Mouse (Mus musculus) liver, postnatal 0 days (tissue): Measurements from ENCODE around the gene Abcc9. TPM values are rescaled to one million over a fixed set of nuclear protein-coding genes. Genes with fewer than 3 reads are reported as not detected.

ENCODE experiments used
- ATAC-seq: fragments of 200-750 bp; cut with Nextera tagmentation; 2 replicates; pipeline ENCODE4 v1.8.0; 2017; ENCODE audit warnings: mild to moderate bottlenecking, moderate library complexity
- DNase-seq: peaks from one replicate; pipeline ENCODE4 v3.0.0-alpha.2; 2016
- H3K27ac ChIP-seq: fragments of 300-500 bp; sonication (generic); 2 replicates; pipeline ENCODE4 v1.5.1; 2014; ENCODE audit warnings: antibody characterized with exemption, moderate library complexity, mild to moderate bottlenecking, low read depth
- H3K27me3 ChIP-seq: fragments of 300-500 bp; sonication (generic); 2 replicates; pipeline ENCODE4 v1.6.1; 2014; ENCODE audit warnings: low read length, control low read depth, mixed read lengths; ENCODE audit not compliant: insufficient read depth
- H3K36me3 ChIP-seq: fragments of 300-500 bp; sonication (generic); replicated peaks from 2 replicates; pipeline ENCODE4 v1.6.1; 2014; ENCODE audit warnings: mild to moderate bottlenecking, control low read depth, low read length, moderate library complexity, mixed read lengths; ENCODE audit not compliant: insufficient read depth
- H3K4me1 ChIP-seq: fragments of 300-500 bp; sonication (generic); 2 replicates; pipeline ENCODE4 v1.6.1; 2014; ENCODE audit warnings: antibody characterized with exemption, mild to moderate bottlenecking, control low read depth; ENCODE audit not compliant: insufficient read depth
- H3K4me2 ChIP-seq: fragments of 300-500 bp; sonication (generic); 2 replicates; pipeline ENCODE4 v1.6.1; 2014; ENCODE audit warnings: low read depth, mild to moderate bottlenecking, low read length, moderate library complexity, mixed read lengths
- H3K4me3 ChIP-seq: fragments of 300-500 bp; sonication (generic); 2 replicates; pipeline ENCODE4 v1.5.1; 2014; ENCODE audit warnings: low read depth, low read length
- H3K9ac ChIP-seq: fragments of 300-500 bp; sonication (generic); replicated peaks from 2 replicates; pipeline ENCODE4 v1.6.1; 2014; ENCODE audit warnings: mild to moderate bottlenecking, moderate library complexity
- H3K9me3 ChIP-seq: fragments of 300-500 bp; sonication (generic); 2 replicates; pipeline ENCODE4 v1.6.1; 2016; ENCODE audit warnings: mild to moderate bottlenecking, control low read depth, low read length, mixed read lengths
- CTCF ChIP-seq: sonication (generic); IDR thresholded peaks from 2 replicates; pipeline ENCODE4 v1.5.1; 2016; ENCODE audit warnings: antibody characterized with exemption, low read depth
- EP300 ChIP-seq: IDR thresholded peaks from 2 replicates; pipeline ENCODE4 v1.6.1; 2016; ENCODE audit warnings: antibody characterized with exemption, low read depth, mild to moderate bottlenecking
- WGBS: fragments of 180-500 bp; shearing (Covaris S2); extraction: QIAGEN DNeasy Blood & Tissue Kit; methylation state at CpG from one replicate; pipeline ENCODE4 v1.1.7; 2014; ENCODE audit not compliant: insufficient replicate concordance; 5-methylcytosine and 5-hydroxymethylcytosine counted together
- polyA plus RNA-seq: library from polyadenylated mRNA; unstranded; fragments of >200 nt; fragmentation: Nextera tagmentation; extraction: Ambion mirVana; gene quantifications from 2 replicates; pipeline ENCODE4 v1.2.1, GENCODE M21; 2015

Abcc9 gene
- 2.9 and 3.2 TPM in 2 replicates for polyA plus RNA-seq

- ATAC-seq (peak; percentile 43; the same call in 1 of the 2 replicates), DNase-seq (peak; percentile 20)
- H3K27me3 ChIP-seq, result no peaks in the 10 kb centered on the region
- H3K4me2 ChIP-seq, result peak within 1 kb of the TSS; percentile 69
- peak within 1 kb of the TSS; percentile 67 for H3K27ac ChIP-seq
- TF ChIP-seq EP300, result no peak
- H3K4me1 ChIP-seq, result 0 out of 2 replicates have a peak, but pooled peaks cover 4% of the 10 kb centered on the region
- peak within 1 kb of the TSS; percentile 59 for H3K9ac ChIP-seq
- WGBS, result 9% methylated on average over 36 of the region's 36 CpGs
- no peaks in the 10 kb centered on the region for H3K36me3 ChIP-seq
- H3K9me3 ChIP-seq, result no peaks in the 10 kb centered on the region
- H3K4me3 ChIP-seq, result peak within 1 kb of the TSS; percentile 47
These were observed at the start of gene Abcc9 for GRCm38 (mm10) chr6:142701652-142702637. TSS of gene Abcc9 (minus strand) at chr6:142702315.

DNA sequence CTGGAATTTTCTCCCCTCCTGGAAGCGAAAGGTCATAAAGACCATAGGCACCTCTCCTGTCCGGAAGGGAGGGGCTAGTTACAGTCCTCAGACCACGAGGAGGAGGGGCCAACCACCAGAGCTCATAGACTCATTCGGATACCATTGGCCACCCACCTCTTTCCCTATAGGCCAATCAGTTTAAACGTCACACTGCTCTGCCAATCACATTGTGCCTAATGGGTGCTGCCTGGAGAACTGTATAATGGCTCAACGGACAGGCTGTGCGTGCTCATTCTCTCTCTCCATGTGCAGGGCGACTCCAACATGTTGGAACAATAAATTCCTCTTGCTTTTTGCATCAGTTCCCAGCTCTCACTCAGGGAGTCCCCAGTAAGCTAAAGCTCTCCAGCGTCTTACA, 49.2 kb upstream of the Abcc9 start:
- Histone ChIP-seq H3K27ac (no peak overlapping the region), H3K9ac (no peak overlapping the region), H3K9me3 (no peaks in the 10 kb centered on the region), H3K4me3 (no peak overlapping the region), H3K4me2 (no peak overlapping the region), H3K27me3 (no peaks in the 10 kb centered on the region), H3K4me1 (peaks cover 13% of the 10 kb centered on the region), H3K36me3 (no peaks in the 10 kb centered on the region)
- DNase-seq (no peak), ATAC-seq (no peak)
- 69% methylated on average over 9 of the region's 9 CpGs for WGBS
- TF ChIP-seq CTCF, result no peak
- no peak for TF ChIP-seq EP300

DNA sequence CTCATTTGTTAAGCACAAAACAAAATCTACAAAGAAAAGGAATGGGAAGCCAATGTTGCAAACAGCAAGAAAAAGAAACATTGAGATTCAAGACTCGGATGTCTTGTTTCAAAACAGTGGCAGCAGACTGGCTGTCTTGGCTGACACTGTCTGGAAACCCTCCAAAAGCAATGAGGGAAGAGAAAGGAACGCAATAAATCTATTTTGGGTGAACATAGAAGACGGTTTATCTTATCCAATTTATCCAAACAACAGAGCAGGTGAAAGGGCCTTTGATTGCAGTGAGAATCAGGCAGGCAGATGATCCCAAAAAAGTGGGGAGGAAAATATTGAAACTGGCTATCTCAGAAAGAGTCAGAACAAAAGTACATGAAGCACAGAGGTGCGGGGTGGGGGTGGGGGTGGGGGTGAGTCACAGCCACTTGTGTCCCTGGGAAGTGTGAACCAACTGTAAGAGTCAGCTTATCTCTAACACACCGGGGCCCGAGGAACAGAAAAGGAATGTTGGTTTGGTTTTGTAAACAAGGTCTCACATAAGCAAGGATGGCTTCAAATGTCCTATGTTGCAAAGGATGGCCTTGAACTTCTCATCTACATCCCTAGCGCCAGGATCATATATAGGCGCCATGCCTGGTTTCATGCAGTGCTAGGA, 46.1 kb upstream of the Abcc9 start:
- 41% methylated on average over 8 of the region's 8 CpGs for WGBS
- TF ChIP-seq CTCF (no peak), EP300 (no peak)

GRCm38 (mm10) chr6:142747165-142747564, 45.0 kb upstream of the Abcc9 start:
- Histone ChIP-seq H3K4me1 (peaks cover 9% of the 10 kb centered on the region), H3K4me2 (0 out of 2 replicates have a peak overlapping the region, but pooled peaks have one; percentile 19), H3K27me3 (no peaks in the 10 kb centered on the region), H3K9me3 (no peaks in the 10 kb centered on the region), H3K4me3 (no peak overlapping the region), H3K27ac (no peak overlapping the region), H3K9ac (no peak overlapping the region), H3K36me3 (no peaks in the 10 kb centered on the region)
- WGBS, result 35% methylated on average over 2 of the region's 2 CpGs
- TF ChIP-seq EP300 (no peak), CTCF (no peak)
- DNase-seq (no peak), ATAC-seq (peak; percentile 59)

More for the DNA sequence above, 46.1 kb upstream of the Abcc9 start:
- Histone ChIP-seq H3K9ac (no peak overlapping the region), H3K4me3 (no peak overlapping the region), H3K27ac (no peak overlapping the region), H3K36me3 (no peaks in the 10 kb centered on the region), H3K4me1 (peaks cover 10% of the 10 kb centered on the region), H3K4me2 (no peak overlapping the region), H3K9me3 (no peaks in the 10 kb centered on the region), H3K27me3 (no peaks in the 10 kb centered on the region)
- DNase-seq, result no peak
- no peak for ATAC-seq

DNA sequence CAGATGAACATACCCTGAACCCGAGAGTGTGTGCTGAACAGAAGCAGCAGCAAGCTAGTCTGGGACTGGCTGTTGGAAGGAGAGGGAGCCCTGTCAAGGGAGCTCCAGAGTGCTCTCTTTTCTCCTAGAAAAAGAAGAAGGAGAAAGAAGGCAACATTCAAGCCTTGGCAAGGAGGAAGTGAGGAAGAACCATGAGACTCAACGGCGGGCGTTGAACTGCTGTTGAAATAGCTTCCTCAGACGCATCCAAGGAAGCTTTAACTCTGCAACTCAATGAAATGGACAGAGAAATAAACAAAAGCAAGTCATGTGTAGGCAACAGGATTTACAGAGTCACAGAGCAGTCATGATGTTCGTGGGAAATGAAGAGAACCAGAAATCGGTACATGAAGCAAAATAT, 44.6 kb upstream of the Abcc9 start:
- Histone ChIP-seq H3K4me3 (no peak overlapping the region), H3K27ac (peak overlapping the region; percentile 70), H3K27me3 (no peaks in the 10 kb centered on the region), H3K36me3 (no peaks in the 10 kb centered on the region), H3K9ac (no peak overlapping the region), H3K9me3 (no peaks in the 10 kb centered on the region), H3K4me1 (peaks cover 5% of the 10 kb centered on the region), H3K4me2 (peak overlapping the region; percentile 19)
- DNase-seq, result no peak
- ATAC-seq, result peak; percentile 43
- 29% methylated on average over 7 of the region's 7 CpGs for WGBS
- TF ChIP-seq CTCF (no peak), EP300 (no peak)

DNA sequence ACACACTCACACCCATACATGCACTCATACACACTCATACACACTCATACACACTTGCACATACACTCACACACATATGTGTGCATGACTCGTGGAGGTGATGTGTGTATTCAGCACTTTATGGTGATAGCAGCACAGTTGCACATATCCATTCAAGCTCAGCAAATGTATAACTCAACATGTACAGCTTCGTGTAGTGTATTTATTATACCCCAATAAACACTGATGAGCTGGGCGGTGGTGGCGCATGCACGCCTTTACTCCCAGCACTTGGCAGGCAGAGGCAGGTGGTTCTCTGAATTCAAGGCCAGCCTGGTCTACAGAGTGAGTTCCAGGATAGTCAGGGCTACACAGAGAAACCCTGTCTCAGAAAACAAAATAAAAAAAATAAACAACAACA, 43.4 kb upstream of the Abcc9 start:
- DNase-seq (no peak), ATAC-seq (no peak)
- no peak for TF ChIP-seq CTCF
- no peak for TF ChIP-seq EP300

More for the DNA sequence above, 43.4 kb upstream of the Abcc9 start:
- no peak overlapping the region for H3K4me2 ChIP-seq
- H3K4me3 ChIP-seq, result no peak overlapping the region
- no peak overlapping the region for H3K27ac ChIP-seq
- H3K4me1 ChIP-seq, result peaks cover 5% of the 10 kb centered on the region
- WGBS, result 90% methylated on average over 5 of the region's 5 CpGs
- no peaks in the 10 kb centered on the region for H3K27me3 ChIP-seq
- H3K9me3 ChIP-seq, result no peaks in the 10 kb centered on the region
- H3K9ac ChIP-seq, result no peak overlapping the region
- H3K36me3 ChIP-seq, result no peaks in the 10 kb centered on the region
